Mouse (Mus musculus): ENCODE measurements around the gene Arid5a.
A peak's percentile ranks its signal among the peaks of the same experiment; 100 is the strongest.

Arid5a gene

GRCm38 (mm10) chr1:36331743-36332142 lies 24.2 kb downstream of the Arid5a start:
- no peak for DNase-seq

DNA sequence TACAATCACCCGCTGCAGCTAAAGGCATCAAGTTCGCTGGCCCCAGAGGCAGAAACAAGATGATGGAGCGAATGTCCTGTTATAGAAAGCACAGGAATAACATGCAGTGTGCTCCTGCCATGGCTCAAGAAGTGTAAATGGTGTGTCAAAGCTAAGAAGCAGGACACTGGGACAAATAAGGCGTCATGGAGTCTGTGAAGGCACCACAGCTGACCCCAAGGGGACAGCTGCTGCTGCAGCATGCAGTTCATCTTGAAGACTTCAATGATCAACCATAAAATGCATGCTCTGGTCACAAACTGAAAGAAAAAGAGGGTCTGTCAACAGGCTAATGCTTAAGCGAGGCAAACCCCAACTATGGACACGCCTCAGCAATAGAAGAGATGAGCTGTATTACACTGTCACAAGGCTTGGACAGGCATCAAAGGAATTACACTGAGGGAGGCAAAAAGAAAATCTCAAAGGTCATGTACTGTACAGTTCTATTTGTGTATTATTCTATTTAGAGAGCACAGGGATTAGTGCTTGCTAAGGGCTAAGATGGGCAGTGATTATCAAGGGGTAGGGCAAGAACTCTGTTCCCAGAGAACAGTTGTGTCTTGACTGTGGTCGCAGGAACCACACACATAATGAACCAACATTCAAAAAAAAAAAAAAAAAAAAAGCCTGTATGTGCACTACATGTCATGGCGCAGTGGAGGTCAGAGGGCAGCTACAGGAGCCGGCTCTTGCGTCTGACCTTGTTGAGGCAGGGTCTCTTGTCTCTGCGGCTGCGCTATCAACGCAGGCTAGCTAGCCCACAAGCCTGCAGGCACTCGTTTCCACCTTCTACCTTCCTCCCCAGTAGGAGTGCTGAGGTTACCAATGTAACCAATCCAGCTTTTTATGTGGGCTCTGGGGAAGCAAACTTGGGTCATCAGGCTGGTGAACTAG lies 25.7 kb downstream of the Arid5a start:
- peak in 1 of 2 experiments; percentile 51 for DNase-seq

DNA sequence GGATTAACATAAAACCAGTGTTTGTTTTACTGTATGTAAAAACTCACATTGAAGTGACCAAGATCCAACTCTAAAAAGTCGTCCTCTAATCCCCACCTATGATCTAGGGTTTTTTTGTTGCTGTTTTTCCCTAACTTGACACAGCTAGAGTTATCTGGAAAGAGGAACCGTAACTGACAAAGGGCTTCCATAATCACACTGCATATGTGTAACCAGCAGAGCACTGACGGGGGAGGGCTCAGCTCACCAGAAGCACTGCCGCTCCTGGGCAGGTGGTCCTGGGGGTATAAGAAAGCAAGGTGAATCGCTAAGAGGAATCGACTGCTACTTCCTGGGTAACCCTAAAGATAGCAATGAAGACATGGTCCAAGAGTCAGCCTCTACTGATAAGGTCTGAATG lies 35.0 kb downstream of the Arid5a start:
- DNase-seq: no peak

DNA sequence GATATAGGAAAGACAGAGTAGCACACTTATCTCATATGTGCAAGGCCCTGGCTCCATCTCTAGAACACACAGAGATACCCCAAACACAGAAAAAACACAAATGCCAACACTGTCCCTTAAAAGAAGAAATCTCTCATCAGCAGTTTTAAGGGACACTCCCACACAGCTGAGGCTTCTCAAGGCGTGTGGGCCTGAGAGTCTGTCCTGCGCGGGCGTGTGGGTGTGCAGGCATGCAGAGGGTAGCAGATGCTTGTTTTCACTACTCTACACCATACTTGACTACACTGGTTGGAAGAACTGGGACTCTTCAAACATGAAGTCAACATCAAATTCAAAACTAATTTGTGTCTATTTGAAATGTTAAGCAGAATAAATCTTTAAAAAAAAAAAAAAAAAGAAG lies 44.8 kb downstream of the Arid5a start:
- DNase-seq: no peak

DNA sequence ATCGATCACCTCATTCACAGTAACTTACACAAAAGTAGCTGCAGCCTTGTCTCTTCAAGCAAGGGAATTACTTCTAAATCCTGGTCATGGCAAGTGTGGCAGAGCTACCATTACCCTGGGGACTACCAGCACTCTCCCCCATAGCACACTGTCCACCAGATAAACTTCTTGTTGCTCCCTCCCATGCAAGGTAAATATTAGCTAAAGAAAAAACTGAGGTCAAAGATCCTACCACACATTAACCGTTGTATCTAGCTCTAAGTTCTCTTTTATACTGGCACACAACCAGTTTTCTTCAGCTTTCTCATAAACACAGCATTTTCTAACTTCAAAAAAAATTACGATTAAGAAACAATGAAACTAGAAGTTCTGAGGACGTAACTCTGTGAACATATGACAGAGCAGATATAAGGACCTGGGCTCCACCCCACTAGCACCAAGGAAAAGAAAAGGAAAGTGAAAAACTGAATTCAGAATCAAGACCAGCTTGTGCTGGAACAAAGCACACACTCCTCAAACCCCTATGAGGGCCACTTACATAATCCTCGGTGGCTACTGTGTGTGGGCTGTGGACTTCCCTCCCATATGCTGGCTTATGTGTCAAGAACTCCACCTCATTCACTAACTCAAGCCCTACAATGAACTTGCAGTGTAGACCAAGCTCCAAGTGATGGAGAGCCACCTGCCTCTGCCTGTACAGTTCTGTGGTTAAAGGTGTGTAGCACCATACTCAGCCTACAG lies 49.6 kb downstream of the Arid5a start:
- peak; percentile 32 to 69 for DNase-seq

- DNase-seq: peak in 1 of 2 experiments; percentile 16
Measured at GRCm38 (mm10) chr1:36367698-36368097, 60.2 kb downstream of the Arid5a start.

DNA sequence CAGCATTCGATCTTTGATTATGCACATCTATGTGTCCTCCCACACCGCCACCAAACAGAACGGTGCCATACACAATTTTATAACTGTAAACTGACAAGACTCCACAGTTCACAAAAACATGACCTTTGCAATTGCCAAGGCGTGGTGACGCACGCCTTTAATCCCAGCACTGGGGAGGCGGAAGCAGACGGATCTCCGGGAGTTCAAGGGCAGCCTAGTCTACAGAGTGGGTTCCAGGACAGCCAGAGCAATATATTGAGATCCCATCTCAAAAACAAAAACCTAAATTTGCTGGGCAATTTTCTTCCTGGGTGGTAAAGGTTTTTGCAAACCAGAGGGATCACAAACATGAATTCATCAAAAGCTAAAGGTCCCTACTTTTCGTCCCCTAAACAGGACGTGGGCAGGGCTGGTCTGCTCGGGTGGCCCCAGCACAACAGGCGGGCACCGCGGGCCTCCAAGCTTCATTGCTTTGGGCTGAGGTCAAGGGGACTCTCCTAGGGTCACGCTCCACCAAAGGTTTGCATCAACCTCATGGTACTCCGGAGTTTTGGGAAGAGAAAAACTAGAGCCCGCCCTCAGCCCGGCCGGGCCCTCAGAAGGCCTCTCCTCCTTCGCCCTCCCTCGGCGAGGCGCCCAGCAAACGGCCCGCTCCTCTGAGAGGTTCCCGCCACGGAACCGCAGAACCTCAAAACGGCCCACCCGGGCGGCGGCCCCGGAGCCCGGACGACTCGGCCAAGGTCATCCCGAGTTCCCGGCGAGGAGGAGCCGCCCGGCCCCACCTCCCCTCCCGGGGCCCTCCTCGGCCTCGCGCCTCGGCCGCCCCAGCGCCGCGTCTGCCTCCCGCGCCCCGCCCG lies 60.8 kb downstream of the Arid5a start:
- peak; percentile 63 to 79 for DNase-seq

DNA sequence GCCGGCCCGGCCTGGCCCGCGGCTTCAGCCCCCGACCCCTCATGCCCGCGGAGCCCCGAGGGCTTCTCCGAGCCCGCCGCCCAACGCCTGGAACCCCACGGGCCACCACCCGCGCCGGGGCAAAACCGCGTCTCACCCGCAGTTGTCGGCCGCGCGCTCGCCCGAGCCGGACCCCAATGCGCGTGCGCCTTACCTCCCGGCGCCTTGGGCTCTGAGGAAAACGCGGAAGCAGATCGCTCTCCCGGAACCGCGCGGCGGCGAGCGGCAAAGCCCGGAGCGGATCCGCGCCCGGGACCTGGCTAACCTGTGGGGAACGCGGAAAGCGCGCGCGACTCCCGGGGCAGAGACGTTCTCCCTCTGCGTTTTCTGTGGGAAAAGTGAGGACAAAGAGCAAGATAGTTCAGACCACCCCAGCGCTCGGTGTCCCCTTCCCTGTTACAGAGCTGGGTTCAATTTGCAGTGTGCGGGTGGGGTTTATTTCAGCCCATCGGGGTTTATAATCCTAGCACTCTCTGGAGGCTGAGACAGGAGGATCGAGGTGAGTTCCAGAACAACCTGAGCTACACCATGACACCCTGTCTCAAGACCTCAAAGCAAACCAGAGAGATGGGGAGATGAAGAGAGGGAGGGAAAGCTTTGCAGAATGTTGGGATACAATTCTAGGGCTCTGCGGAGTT lies 61.6 kb downstream of the Arid5a start, which contains the start of gene Kansl3:
Gene Kansl3 (minus strand): TSS at position 213 of the 677 bp plus-strand sequence.
- DNase-seq: peak; percentile 88 to 93

DNA sequence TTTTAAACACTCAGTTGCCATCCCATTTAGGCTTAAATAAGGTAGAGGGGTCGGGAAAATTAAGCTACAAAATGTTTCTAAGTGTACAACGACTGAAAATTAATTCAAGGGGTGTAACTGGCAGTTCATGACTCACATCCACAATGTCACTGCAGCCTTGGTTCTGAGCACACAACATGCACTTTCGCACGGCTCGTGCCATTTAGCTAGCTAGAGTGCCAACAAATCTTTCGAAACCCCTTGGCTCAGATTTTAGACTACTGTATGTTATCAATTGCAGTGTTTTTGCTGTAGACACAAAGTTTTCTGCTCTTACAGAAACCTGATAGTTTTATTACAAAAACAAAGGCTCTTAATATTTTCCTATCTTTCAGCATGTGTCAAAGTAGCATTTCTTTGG lies 63.4 kb downstream of the Arid5a start:
- no peak for DNase-seq

DNA sequence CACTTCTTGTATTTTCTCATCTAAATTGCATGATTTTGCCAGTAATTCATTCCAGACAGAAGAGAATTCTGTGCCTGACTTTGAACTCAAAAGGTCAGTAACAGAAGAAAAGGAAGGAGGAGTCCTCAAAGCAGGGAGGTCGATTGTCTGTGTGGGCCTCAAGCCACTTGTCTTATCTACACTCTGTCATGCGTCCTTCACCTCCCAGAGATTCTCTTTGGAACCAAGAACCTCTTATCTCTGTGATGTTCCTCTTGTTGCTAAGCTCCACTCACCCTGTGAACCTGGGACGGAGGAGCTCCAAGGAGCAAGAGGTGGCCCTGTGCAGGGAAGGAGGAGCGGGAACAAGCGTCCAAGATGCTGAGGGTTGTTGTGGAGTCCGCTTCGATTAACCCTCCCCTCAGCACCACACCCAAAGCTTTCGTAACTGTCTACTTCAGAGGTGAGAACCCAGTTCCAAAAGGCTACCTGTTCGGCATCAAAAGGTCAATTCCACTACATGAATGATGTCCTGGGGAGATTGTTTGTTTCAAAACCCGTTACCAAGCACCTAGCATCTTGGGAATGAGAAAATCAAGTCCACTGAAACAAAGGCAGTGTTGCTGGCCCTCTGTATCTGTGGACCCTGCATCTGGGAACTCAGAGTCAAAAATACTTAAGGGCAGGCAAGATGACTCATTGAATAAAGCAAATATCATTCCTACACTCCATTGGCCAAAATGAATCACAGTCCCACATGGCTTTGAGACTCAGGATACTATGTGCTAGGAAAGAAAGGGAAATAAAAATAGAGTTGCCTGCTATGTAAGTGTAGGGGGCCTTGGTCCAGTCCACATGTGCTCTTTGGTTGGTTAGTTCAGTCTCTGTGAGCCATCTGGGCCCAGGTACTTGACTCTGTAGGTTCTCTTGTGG lies 64.7 kb downstream of the Arid5a start, which contains the start of gene Fer1l5:
Gene Fer1l5 (plus strand): TSS at position 358 of the 912 bp plus-strand sequence.
- DNase-seq: no peak

All from kidney, postnatal 36 days (tissue).